Mouse (Mus musculus) retina, postnatal 7 days (tissue): ENCODE data around the gene Dpf1.

Experiments
- DNase-seq: peaks from one replicate; pipeline ENCODE4 v3.0.0-alpha.2; 2012; ENCODE audit warnings: low read depth, low spot score

Gene Dpf1

GRCm38 (mm10) chr7:29303738-29304462 is at the start of gene Dpf1:
Gene Dpf1 (plus strand): TSS chr7:29303951.
- peak; percentile 78 for DNase-seq

GRCm38 (mm10) chr7:29255875-29256274 is 47.9 kb upstream of the Dpf1 start:
- DNase-seq: no peak

GRCm38 (mm10) chr7:29257368-29257767 is 46.4 kb upstream of the Dpf1 start:
- no peak for DNase-seq

GRCm38 (mm10) chr7:29259781-29260730 is 43.7 kb upstream of the Dpf1 start:
- no peak for DNase-seq

GRCm38 (mm10) chr7:29262151-29262550 is 41.6 kb upstream of the Dpf1 start:
- DNase-seq: no peak

- DNase-seq: no peak
Measured at GRCm38 (mm10) chr7:29263831-29264230, 39.9 kb upstream of the Dpf1 start.

GRCm38 (mm10) chr7:29265636-29266035 is 38.1 kb upstream of the Dpf1 start:
- no peak for DNase-seq

GRCm38 (mm10) chr7:29266931-29267330 is 36.8 kb upstream of the Dpf1 start:
- no peak for DNase-seq

GRCm38 (mm10) chr7:29270445-29270844 is 33.3 kb upstream of the Dpf1 start:
- DNase-seq: no peak

- DNase-seq: no peak
Measured at GRCm38 (mm10) chr7:29271687-29272465, 31.9 kb upstream of the Dpf1 start.

GRCm38 (mm10) chr7:29276715-29277114 is 27.0 kb upstream of the Dpf1 start:
- DNase-seq: no peak

GRCm38 (mm10) chr7:29277510-29277909 is 26.2 kb upstream of the Dpf1 start:
- DNase-seq: no peak

- no peak for DNase-seq
Measured at GRCm38 (mm10) chr7:29279261-29279660, 24.5 kb upstream of the Dpf1 start.

GRCm38 (mm10) chr7:29279924-29280323 is 23.8 kb upstream of the Dpf1 start:
- DNase-seq: no peak

GRCm38 (mm10) chr7:29280801-29281200 is 22.9 kb upstream of the Dpf1 start:
- no peak for DNase-seq

- peak; percentile 58 for DNase-seq
Measured at GRCm38 (mm10) chr7:29281201-29282073, 22.3 kb upstream of the Dpf1 start, which contains the start of gene Spint2. Gene Spint2 (minus strand): TSS chr7:29281912.

GRCm38 (mm10) chr7:29282074-29282554 is 21.6 kb upstream of the Dpf1 start:
- DNase-seq: no peak

GRCm38 (mm10) chr7:29283876-29284275 is 19.9 kb upstream of the Dpf1 start:
- DNase-seq: no peak

- DNase-seq: no peak
Measured at GRCm38 (mm10) chr7:29284523-29284922, 19.2 kb upstream of the Dpf1 start.

- DNase-seq: no peak
Measured at GRCm38 (mm10) chr7:29287481-29287880, 16.3 kb upstream of the Dpf1 start.

GRCm38 (mm10) chr7:29288079-29288478 is 15.7 kb upstream of the Dpf1 start:
- no peak for DNase-seq
